Mouse (Mus musculus) heart, embryonic 15.5 days (tissue): ENCODE data around the gene Smarca4. TPM values are rescaled to one million over a fixed set of nuclear protein-coding genes. Genes with fewer than 3 reads are reported as not detected.

Experiments
- ATAC-seq: fragments of 200-750 bp; cut with Nextera tagmentation; replicated peaks from 2 replicates; pipeline ENCODE4 v1.8.0; 2017; ENCODE audit warnings: low read depth, moderate TSS enrichment; ENCODE audit not compliant: insufficient number of reproducible peaks, insufficient read depth, low FRiP score
- H3K27ac ChIP-seq: fragments of 300-500 bp; sonication (generic); 2 replicates; pipeline ENCODE4 v1.5.1; 2015; ENCODE audit warnings: mild to moderate bottlenecking, inconsistent platforms
- H3K27me3 ChIP-seq: fragments of 300-500 bp; sonication (generic); 2 replicates; pipeline ENCODE4 v1.6.1; 2015; ENCODE audit warnings: inconsistent platforms
- H3K36me3 ChIP-seq: fragments of 300-500 bp; sonication (generic); 2 replicates; pipeline ENCODE4 v1.6.1; 2015; ENCODE audit warnings: mild to moderate bottlenecking, inconsistent platforms
- H3K4me1 ChIP-seq: fragments of 300-500 bp; sonication (generic); replicated peaks from 2 replicates; pipeline ENCODE4 v1.6.1; 2015; ENCODE audit warnings: inconsistent platforms
- H3K4me2 ChIP-seq: fragments of 300-500 bp; sonication (generic); 2 replicates; pipeline ENCODE4 v1.6.1; 2015; ENCODE audit warnings: inconsistent platforms, mild to moderate bottlenecking, moderate library complexity
- H3K4me3 ChIP-seq: fragments of 300-500 bp; sonication (generic); 2 replicates; pipeline ENCODE4 v1.5.1; 2015; ENCODE audit warnings: mild to moderate bottlenecking, inconsistent platforms
- H3K9ac ChIP-seq: fragments of 300-500 bp; sonication (generic); 2 replicates; pipeline ENCODE4 v1.6.1; 2015; ENCODE audit warnings: mild to moderate bottlenecking, inconsistent platforms
- H3K9me3 ChIP-seq: fragments of 300-500 bp; sonication (generic); replicated peaks from 2 replicates; pipeline ENCODE4 v1.6.1; 2016; ENCODE audit warnings: inconsistent platforms
- whole genome bisulfite sequencing: fragments of 180-500 bp; shearing (Covaris S2); methylation state at CpG from one replicate; pipeline ENCODE4 v1.1.7; 2015; ENCODE audit warnings: mixed read lengths; 5-methylcytosine and 5-hydroxymethylcytosine counted together
- microRNA counts: library from miRNA; unstranded; fragments of <30 nt; microRNA quantifications from one replicate; lab custom pipeline; 2016
- microRNA-seq: library from miRNA; unstranded; fragments of <30 nt; microRNA quantifications from one replicate; pipeline ENCODE4, GENCODE M21; 2016
- polyA plus RNA-seq: library from polyadenylated mRNA; unstranded; fragments of >200 nt; fragmentation: Nextera tagmentation; extraction: Ambion mirVana; gene quantifications from 2 replicates; pipeline ENCODE4 v1.2.1, GENCODE M21; 2015

Smarca4 gene
- polyA plus RNA-seq, 1 experiment from 2014 or later, result 39.6 TPM

GRCm38 (mm10) chr9:21752252-21752792, 136.4 kb downstream of the Smarca4 start:
- Histone ChIP-seq H3K9me3 (no peaks in the 10 kb centered on the region), H3K4me3 (no peak overlapping the region), H3K27me3 (no peaks in the 10 kb centered on the region), H3K36me3 (peaks cover 7% of the 10 kb centered on the region; the same call in 1 of the 2 replicates), H3K4me2 (no peak overlapping the region), H3K27ac (peak overlapping the region; percentile 75), H3K4me1 (peaks cover 56% of the 10 kb centered on the region), H3K9ac (peak overlapping the region; percentile 26; the same call in 1 of the 2 replicates)
- 27% methylated on average over 10 of the region's 10 CpGs for WGBS
- peak; percentile 38; the same call in 1 of the 2 replicates for ATAC-seq

MicroRNAs within 50 kb of the gene (microRNA counts, 519-probe panel; counts per million panel counts)
- microRNA mmu-miR-1946b (lab: Ali Mortazavi, UCI), result not detected

Small RNAs within 50 kb of the gene (microRNA-seq; reads per million reads assigned to microRNA genes)
- not detected for gene Mir1946b

Other genes with a start within 250 kb of the Smarca4 start
- 88.1 and 118 TPM in 2 replicates for gene Ilf3, start 248.3 kb upstream of the Smarca4 start, polyA plus RNA-seq
- gene Qtrt1, start 204.3 kb upstream of the Smarca4 start, polyA plus RNA-seq, result 23.8 and 28.1 TPM in 2 replicates
- 60.0 and 73.6 TPM in 2 replicates for gene Dnm2, start 191.3 kb upstream of the Smarca4 start, polyA plus RNA-seq
- 78.8 and 92.6 TPM in 2 replicates for gene Tmed1, start 105.9 kb upstream of the Smarca4 start, polyA plus RNA-seq
- gene AB124611, start 90.0 kb upstream of the Smarca4 start, polyA plus RNA-seq, result 2.3 and 4.1 TPM in 2 replicates
- 26.2 and 41.0 TPM in 2 replicates for gene Carm1, start 69.3 kb upstream of the Smarca4 start, polyA plus RNA-seq
- gene Timm29, start 23.4 kb upstream of the Smarca4 start, polyA plus RNA-seq, result 26.1 and 29.8 TPM in 2 replicates
- 12.0 and 16.5 TPM in 2 replicates for gene Yipf2, start 23.3 kb upstream of the Smarca4 start, polyA plus RNA-seq
- gene Ldlr, start 107.3 kb downstream of the Smarca4 start, polyA plus RNA-seq, result 12.9 and 25.0 TPM in 2 replicates
- 69.6 and 88.1 TPM in 2 replicates for gene Spc24, start 144.1 kb downstream of the Smarca4 start, polyA plus RNA-seq
- 20.0 and 26.3 TPM in 2 replicates for gene Kank2, start 182.6 kb downstream of the Smarca4 start, polyA plus RNA-seq
- gene Angptl8, start 219.3 kb downstream of the Smarca4 start, polyA plus RNA-seq, result 1.2 and 2.1 TPM in 2 replicates
- 38.3 and 54.7 TPM in 2 replicates for gene Dock6, start 236.5 kb downstream of the Smarca4 start, polyA plus RNA-seq